Mouse (Mus musculus) intestine, embryonic 15.5 days (tissue): ENCODE results near the gene Hectd4. TPM values are rescaled to one million over a fixed set of nuclear protein-coding genes. Genes with fewer than 3 reads are reported as not detected.
"Not testable (repeated sequence)": the region's sequence is repeated elsewhere in the genome, so short reads cannot be mapped to it uniquely, and the experiment has no call there.

Source experiments
- ATAC-seq: fragments of 200-750 bp; cut with Nextera tagmentation; 2 replicates; pipeline ENCODE4 v1.8.0; 2017; ENCODE audit warnings: moderate TSS enrichment, moderate library complexity
- H3K27ac ChIP-seq: fragments of 300-500 bp; sonication (generic); 2 replicates; pipeline ENCODE4 v1.5.1; 2015; ENCODE audit warnings: mild to moderate bottlenecking, inconsistent platforms
- H3K27me3 ChIP-seq: fragments of 300-500 bp; sonication (generic); replicated peaks from 2 replicates; pipeline ENCODE4 v1.6.1; 2015; ENCODE audit warnings: inconsistent platforms
- H3K36me3 ChIP-seq: fragments of 300-500 bp; sonication (generic); 2 replicates; pipeline ENCODE4 v1.6.1; 2015; ENCODE audit warnings: inconsistent platforms
- H3K4me1 ChIP-seq: fragments of 300-500 bp; sonication (generic); replicated peaks from 2 replicates; pipeline ENCODE4 v1.6.1; 2015; ENCODE audit warnings: inconsistent platforms
- H3K4me2 ChIP-seq: fragments of 300-500 bp; sonication (generic); replicated peaks from 2 replicates; pipeline ENCODE4 v1.6.1; 2015; ENCODE audit warnings: mild to moderate bottlenecking, inconsistent platforms
- H3K4me3 ChIP-seq: fragments of 300-500 bp; sonication (generic); replicated peaks from 2 replicates; pipeline ENCODE4 v1.5.1; 2015; ENCODE audit warnings: inconsistent platforms
- H3K9ac ChIP-seq: fragments of 300-500 bp; sonication (generic); 2 replicates; pipeline ENCODE4 v1.6.1; 2015; ENCODE audit warnings: inconsistent platforms
- H3K9me3 ChIP-seq: fragments of 300-500 bp; sonication (generic); 2 replicates; pipeline ENCODE4 v1.6.1; 2016; ENCODE audit warnings: inconsistent platforms
- WGBS: fragments of 180-500 bp; shearing (Covaris S2); methylation state at CpG from one replicate; pipeline ENCODE4 v1.1.7; 2015; 5-methylcytosine and 5-hydroxymethylcytosine counted together
- polyA plus RNA-seq: library from polyadenylated mRNA; unstranded; fragments of >200 nt; fragmentation: Nextera tagmentation; extraction: Ambion mirVana; gene quantifications from 2 replicates; pipeline ENCODE4 v1.2.1, GENCODE M21; 2015

Gene Hectd4
- polyA plus RNA-seq, 1 experiment from 2014 or later: 4.2 TPM

- no peak overlapping the region for H3K4me3 ChIP-seq
- H3K27me3 ChIP-seq: no peaks in the 10 kb centered on the region
- no peaks in the 10 kb centered on the region for H3K9me3 ChIP-seq
- H3K36me3 ChIP-seq: peaks cover 41% of the 10 kb centered on the region
- no peak for ATAC-seq
- no peak overlapping the region for H3K27ac ChIP-seq
- WGBS: 89% methylated on average over 10 of the region's 10 CpGs
- no peak overlapping the region for H3K9ac ChIP-seq
- no peaks in the 10 kb centered on the region for H3K4me1 ChIP-seq
- no peak overlapping the region for H3K4me2 ChIP-seq
Observed at GRCm38 (mm10) chr5:121313764-121314474, 93.9 kb downstream of the Hectd4 start.

GRCm38 (mm10) chr5:121326079-121326805, 106.2 kb downstream of the Hectd4 start:
- ATAC-seq: no peak
- H3K9ac ChIP-seq: no peak overlapping the region
- H3K4me1 ChIP-seq: no peaks in the 10 kb centered on the region
- no peak overlapping the region for H3K4me2 ChIP-seq
- H3K27me3 ChIP-seq: no peaks in the 10 kb centered on the region
- no peak overlapping the region for H3K27ac ChIP-seq
- no peaks in the 10 kb centered on the region for H3K9me3 ChIP-seq
- 93% methylated on average over 14 of the region's 14 CpGs for WGBS
- peaks cover 53% of the 10 kb centered on the region for H3K36me3 ChIP-seq
- no peak overlapping the region for H3K4me3 ChIP-seq

- Histone ChIP-seq H3K27me3 (no peaks in the 10 kb centered on the region), H3K4me2 (peak overlapping the region; percentile 35; the same call in 1 of the 2 replicates), H3K9ac (0 out of 2 replicates have a peak overlapping the region, but pooled peaks have one; percentile 37), H3K27ac (peak overlapping the region; percentile 32), H3K9me3 (no peaks in the 10 kb centered on the region), H3K36me3 (peaks cover 42% of the 10 kb centered on the region), H3K4me3 (peak overlapping the region; percentile 16; the same call in 1 of the 2 replicates), H3K4me1 (no peaks in the 10 kb centered on the region)
- WGBS: 69% methylated on average over 11 of the region's 11 CpGs
- ATAC-seq: no peak
Observed at GRCm38 (mm10) chr5:121329333-121330058, 109.5 kb downstream of the Hectd4 start.

- H3K9ac ChIP-seq, H3K4me3 ChIP-seq, H3K4me1 ChIP-seq, H3K9me3 ChIP-seq, H3K4me2 ChIP-seq, H3K27ac ChIP-seq, H3K27me3 ChIP-seq: not testable (repeated sequence)
- H3K36me3 ChIP-seq: peaks cover 45% of the 10 kb centered on the region
- WGBS: 59% methylated on average over 15 of the region's 19 CpGs
- 0 out of 2 replicates have a peak, but pooled peaks have one; percentile 47 for ATAC-seq
Observed at GRCm38 (mm10) chr5:121330154-121330816, 110.3 kb downstream of the Hectd4 start.

DNA sequence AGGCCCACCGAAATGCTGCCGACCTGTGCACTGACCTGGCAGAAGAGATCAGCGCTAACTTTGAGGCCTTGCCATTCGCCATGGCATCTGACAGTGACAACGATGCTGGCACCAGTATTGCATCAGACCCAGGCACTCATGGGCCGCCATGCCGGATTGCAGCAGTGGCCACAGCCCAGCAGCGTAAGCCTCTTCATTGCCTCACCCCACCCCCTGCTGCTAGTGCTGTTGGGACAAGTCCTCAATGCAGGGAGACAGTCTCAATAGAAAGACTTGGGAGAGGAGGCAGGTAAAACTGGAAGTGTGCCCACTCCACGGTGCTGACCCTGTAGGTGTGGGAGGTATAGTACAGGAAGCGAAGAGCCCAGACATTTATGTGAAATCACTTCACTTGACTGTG, 111.7 kb downstream of the Hectd4 start:
- no peak for ATAC-seq
- Histone ChIP-seq H3K9me3 (no peaks in the 10 kb centered on the region), H3K4me2 (no peak overlapping the region), H3K9ac (no peak overlapping the region), H3K27me3 (no peaks in the 10 kb centered on the region), H3K36me3 (peaks cover 43% of the 10 kb centered on the region), H3K4me3 (no peak overlapping the region), H3K27ac (no peak overlapping the region), H3K4me1 (no peaks in the 10 kb centered on the region)
- 93% methylated on average over 10 of the region's 10 CpGs for WGBS

- ATAC-seq: no peak
- Histone ChIP-seq H3K27ac (no peak overlapping the region), H3K4me1 (no peaks in the 10 kb centered on the region), H3K4me3 (no peak overlapping the region), H3K9me3 (no peaks in the 10 kb centered on the region), H3K36me3 (peaks cover 50% of the 10 kb centered on the region), H3K9ac (no peak overlapping the region), H3K27me3 (no peaks in the 10 kb centered on the region), H3K4me2 (no peak overlapping the region)
- 87% methylated on average over 9 of the region's 9 CpGs for WGBS
Observed at GRCm38 (mm10) chr5:121333976-121334375, 114.0 kb downstream of the Hectd4 start.

- Histone ChIP-seq H3K4me1 (no peaks in the 10 kb centered on the region), H3K27ac (no peak overlapping the region), H3K4me3 (no peak overlapping the region), H3K36me3 (peaks cover 46% of the 10 kb centered on the region), H3K9ac (no peak overlapping the region; the same call in 1 of the 2 replicates), H3K27me3 (no peaks in the 10 kb centered on the region), H3K4me2 (no peak overlapping the region), H3K9me3 (no peaks in the 10 kb centered on the region)
- ATAC-seq: no peak
- 87% methylated on average over 5 of the region's 5 CpGs for WGBS
Observed at GRCm38 (mm10) chr5:121334454-121334853, 114.4 kb downstream of the Hectd4 start.

- Histone ChIP-seq H3K27me3 (no peaks in the 10 kb centered on the region), H3K9me3 (no peaks in the 10 kb centered on the region), H3K36me3 (peaks cover 43% of the 10 kb centered on the region), H3K27ac (no peak overlapping the region), H3K9ac (no peak overlapping the region), H3K4me1 (no peaks in the 10 kb centered on the region), H3K4me3 (no peak overlapping the region), H3K4me2 (no peak overlapping the region)
- 82% methylated on average over 4 of the region's 4 CpGs for WGBS
- ATAC-seq: no peak
Observed at GRCm38 (mm10) chr5:121335426-121335825, 115.4 kb downstream of the Hectd4 start.

- H3K4me3 ChIP-seq: no peak overlapping the region
- H3K36me3 ChIP-seq: peaks cover 38% of the 10 kb centered on the region
Observed at GRCm38 (mm10) chr5:121336009-121336408, 116.0 kb downstream of the Hectd4 start.

DNA sequence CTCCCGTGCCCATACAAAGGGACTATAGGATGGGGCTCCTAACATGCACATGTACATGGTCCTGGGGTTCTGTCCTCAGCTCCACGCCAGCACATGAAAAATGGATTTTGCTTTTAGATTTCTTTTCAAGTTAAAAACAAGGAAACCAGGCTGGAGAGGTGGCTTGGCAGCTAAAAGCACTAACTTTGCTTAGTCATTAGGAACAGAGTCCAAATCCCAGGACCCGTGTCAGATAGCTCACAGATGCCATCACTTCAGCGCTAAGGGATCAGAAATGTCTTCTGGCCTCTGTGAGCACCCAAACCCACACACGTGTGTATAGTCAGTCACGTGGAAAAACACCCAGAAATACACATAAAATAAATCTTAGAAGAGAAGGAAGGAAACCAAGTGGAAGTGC, 116.8 kb downstream of the Hectd4 start:
- ATAC-seq: no peak
- no peaks in the 10 kb centered on the region for H3K27me3 ChIP-seq
- H3K36me3 ChIP-seq: peaks cover 31% of the 10 kb centered on the region
- WGBS: 88% methylated on average over 6 of the region's 6 CpGs
- peaks cover 5% of the 10 kb centered on the region; the same call in 1 of the 2 replicates for H3K4me1 ChIP-seq
- H3K4me2 ChIP-seq: no peak overlapping the region
- no peak overlapping the region for H3K9ac ChIP-seq
- no peaks in the 10 kb centered on the region for H3K9me3 ChIP-seq
- H3K4me3 ChIP-seq: no peak overlapping the region
- H3K27ac ChIP-seq: no peak overlapping the region

More at GRCm38 (mm10) chr5:121336009-121336408, 116.0 kb downstream of the Hectd4 start:
- Histone ChIP-seq H3K4me1 (peaks cover 3% of the 10 kb centered on the region; the same call in 1 of the 2 replicates), H3K4me2 (no peak overlapping the region), H3K27me3 (no peaks in the 10 kb centered on the region), H3K9ac (no peak overlapping the region), H3K27ac (no peak overlapping the region), H3K9me3 (no peaks in the 10 kb centered on the region)
- 86% methylated on average over 3 of the region's 3 CpGs for WGBS
- no peak for ATAC-seq

- Histone ChIP-seq H3K4me1 (peaks cover 5% of the 10 kb centered on the region; the same call in 1 of the 2 replicates), H3K27ac (no peak overlapping the region), H3K4me3 (no peak overlapping the region), H3K9ac (no peak overlapping the region), H3K36me3 (peaks cover 33% of the 10 kb centered on the region), H3K9me3 (no peaks in the 10 kb centered on the region), H3K27me3 (no peaks in the 10 kb centered on the region), H3K4me2 (no peak overlapping the region)
- no peak for ATAC-seq
- 84% methylated on average over 7 of the region's 7 CpGs for WGBS
Observed at GRCm38 (mm10) chr5:121339507-121340230, 119.7 kb downstream of the Hectd4 start.
